Mouse (Mus musculus) urinary bladder, postnatal 25 days (tissue): ENCODE results near the gene Scg5.

Experiments used
- DNase-seq: peaks from one replicate; pipeline ENCODE4 v3.0.0; 2022; ENCODE audit warnings: low spot score

Scg5 gene

GRCm38 (mm10) chr2:113805765-113806164 is 23.2 kb downstream of the Scg5 start:
- no peak for DNase-seq

GRCm38 (mm10) chr2:113803753-113804152 is 25.2 kb downstream of the Scg5 start:
- no peak for DNase-seq

GRCm38 (mm10) chr2:113800846-113801245 is 28.1 kb downstream of the Scg5 start:
- no peak for DNase-seq

GRCm38 (mm10) chr2:113798605-113799004 is 30.3 kb downstream of the Scg5 start:
- no peak for DNase-seq

- DNase-seq: no peak
Observed at GRCm38 (mm10) chr2:113795186-113795585, 33.7 kb downstream of the Scg5 start.

GRCm38 (mm10) chr2:113793521-113793920 is 35.4 kb downstream of the Scg5 start:
- no peak for DNase-seq

- DNase-seq: no peak
Observed at GRCm38 (mm10) chr2:113788821-113789387, 40.0 kb downstream of the Scg5 start.

GRCm38 (mm10) chr2:113787882-113788281 is 41.0 kb downstream of the Scg5 start:
- no peak for DNase-seq

- no peak for DNase-seq
Observed at GRCm38 (mm10) chr2:113784851-113785250, 44.1 kb downstream of the Scg5 start.

- no peak for DNase-seq
Observed at GRCm38 (mm10) chr2:113781521-113781920, 47.4 kb downstream of the Scg5 start.

GRCm38 (mm10) chr2:113781107-113781506 is 47.8 kb downstream of the Scg5 start:
- no peak for DNase-seq

GRCm38 (mm10) chr2:113779336-113779735 is 49.6 kb downstream of the Scg5 start:
- no peak for DNase-seq

GRCm38 (mm10) chr2:113778036-113778435 is 50.9 kb downstream of the Scg5 start:
- DNase-seq: no peak

- DNase-seq: no peak
Observed at GRCm38 (mm10) chr2:113776297-113776696, 52.6 kb downstream of the Scg5 start.

- no peak for DNase-seq
Observed at GRCm38 (mm10) chr2:113774150-113774805, 54.6 kb downstream of the Scg5 start.

- DNase-seq: no peak
Observed at GRCm38 (mm10) chr2:113768541-113769303, 60.2 kb downstream of the Scg5 start.

- DNase-seq: no peak
Observed at GRCm38 (mm10) chr2:113765885-113766284, 63.0 kb downstream of the Scg5 start.

- DNase-seq: no peak
Observed at GRCm38 (mm10) chr2:113764968-113765367, 64.0 kb downstream of the Scg5 start.

GRCm38 (mm10) chr2:113758311-113759161 is 70.4 kb downstream of the Scg5 start, which contains the start of gene Grem1:
Grem1 (minus strand) TSS chr2:113758646.
- no peak for DNase-seq

GRCm38 (mm10) chr2:113757525-113758310 is 71.2 kb downstream of the Scg5 start:
- no peak for DNase-seq

- no peak for DNase-seq
Observed at GRCm38 (mm10) chr2:113756924-113757524, 71.9 kb downstream of the Scg5 start.
